Mouse (Mus musculus) myocyte (in vitro differentiated cells): ENCODE data around the gene Kcnt1.

Source experiments
- E2F4 ChIP-seq: IDR thresholded peaks from one replicate; pipeline ENCODE4 v1.6.1; 2011; ENCODE audit warnings: mild to moderate bottlenecking, control low read depth, moderate library complexity; ENCODE audit not compliant: insufficient read depth
- MAX ChIP-seq: IDR thresholded peaks from one replicate; pipeline ENCODE4 v1.6.1; 2011; ENCODE audit warnings: low read depth, mild to moderate bottlenecking, control low read depth
- MYOD1 ChIP-seq, 3 experiments: IDR thresholded peaks; one replicate each; pipeline ENCODE4 v1.6.1; 2011; ENCODE audit warnings: control low read depth in 2 of 3, low read depth in 2 of 3, mild to moderate bottlenecking in 2 of 3, moderate library complexity in 1 of 3; ENCODE audit not compliant: insufficient read length in 2 of 3, control insufficient read depth in 1 of 3
- MYOG ChIP-seq, 3 experiments: IDR thresholded peaks; one replicate each; pipeline ENCODE4 v1.6.1; 2011; ENCODE audit warnings: control low read depth in 2 of 3, low read depth in 2 of 3, mild to moderate bottlenecking in 2 of 3; ENCODE audit not compliant: insufficient read length in 2 of 3, control insufficient read depth in 1 of 3, insufficient read depth in 1 of 3
- POLR2A ChIP-seq: IDR thresholded peaks from one replicate; pipeline ENCODE4 v1.6.1; 2011; ENCODE audit warnings: low read depth, mild to moderate bottlenecking, control low read depth, moderate library complexity; ENCODE audit not compliant: insufficient read length
- POLR2AphosphoS2 ChIP-seq: IDR thresholded peaks from one replicate; pipeline ENCODE4 v1.6.1; 2011; ENCODE audit warnings: low read depth, control low read depth; ENCODE audit not compliant: insufficient read length
- SRF ChIP-seq: IDR thresholded peaks from one replicate; pipeline ENCODE4 v1.6.1; 2011; ENCODE audit warnings: low read depth; ENCODE audit not compliant: control insufficient read depth, insufficient read length
- TCF12 ChIP-seq: IDR thresholded peaks from one replicate; pipeline ENCODE4 v1.6.1; 2011; ENCODE audit warnings: mild to moderate bottlenecking, control low read depth; ENCODE audit not compliant: poor library complexity, insufficient read depth, severe bottlenecking
- TCF3 ChIP-seq: IDR thresholded peaks from one replicate; pipeline ENCODE4 v1.6.1; 2011; ENCODE audit warnings: low read depth, control low read depth; ENCODE audit not compliant: insufficient read length
- USF1 ChIP-seq: IDR thresholded peaks from one replicate; pipeline ENCODE4 v1.6.1; 2011; ENCODE audit warnings: low read depth, mild to moderate bottlenecking, control low read depth, moderate library complexity

- no peak for TF ChIP-seq USF1
- no peak for TF ChIP-seq MAX
- TF ChIP-seq MYOG (IDR thresholded peaks at IDR 0.05; ENCODE audit: control insufficient read depth in 1 of 3, insufficient read depth in 1 of 3, insufficient read length in 2 of 3, low read depth in 2 of 3) = no peak
- no peak for TF ChIP-seq POLR2A
- no peak for TF ChIP-seq MYOD1 (IDR thresholded peaks at IDR 0.05; ENCODE audit: control insufficient read depth in 1 of 3, insufficient read length in 2 of 3, low read depth in 2 of 3)
- no peak for TF ChIP-seq POLR2AphosphoS2
- no peak for TF ChIP-seq TCF3
- no peak for TF ChIP-seq TCF12
- no peak for TF ChIP-seq E2F4
- TF ChIP-seq SRF = no peak
Observed at GRCm38 (mm10) chr2:25862038-25862437, 1.5 kb upstream of the Kcnt1 start.
